Comparison of ENCODE assay signal across 26 mouse cellular contexts in genomic region chr6:87653478-87653877, GRCm38 (mm10). TPM values are rescaled to one million over a fixed set of nuclear protein-coding genes. Genes with fewer than 3 reads are reported as not detected.
DNase-seq lines count a peak whose midpoint lies in the region; ATAC-seq and TF ChIP-seq lines count a peak whose summit lies in the region.
"Had no signal": no experiment of that assay in that cellular context is flagged by ENCODE, and none has a peak within 500 bp of the region (broad histone marks: within the 10 kb centered on the region; RNA-seq: fewer than 3 reads in every experiment).

No protein-coding gene starts in this region.

- no peak for TF ChIP-seq POLR2A in kidney, adult 2 months (IDR thresholded peaks at IDR 0.05; ENCODE audit: low read depth, low read length)
- no peak for TF ChIP-seq POLR2A in myocyte (IDR thresholded peaks at IDR 0.05; ENCODE audit: insufficient read length, low read depth)

- H3ac ChIP-seq in C2C12 (ENCODE audit: control insufficient read depth, insufficient read length, low read depth) = no peak overlapping the region
- no peak overlapping the region for H3ac ChIP-seq in myocyte (ENCODE audit: control insufficient read depth, insufficient read length)

- no peaks in the 10 kb centered on the region for H3K9me3 ChIP-seq in embryonic facial prominence, embryonic 12.5 days
- no peaks in the 10 kb centered on the region for H3K9me3 ChIP-seq in embryonic facial prominence, embryonic 10.5 days
- H3K9me3 ChIP-seq in kidney, embryonic 15.5 days (replicated peaks) = no peaks in the 10 kb centered on the region
- H3K9me3 ChIP-seq: embryonic facial prominence, embryonic 13.5 days; forebrain, embryonic 10.5 days; forebrain, embryonic 13.5 days; G1E; heart, embryonic 10.5 days; hindbrain, embryonic 10.5 days; hindbrain, embryonic 13.5 days had no signal

- no peak overlapping the region for H3K4me3 ChIP-seq in embryonic facial prominence, embryonic 12.5 days
- H3K4me3 ChIP-seq in embryonic facial prominence, embryonic 10.5 days = no peak overlapping the region
- no peak overlapping the region for H3K4me3 ChIP-seq in kidney, embryonic 15.5 days (replicated peaks)
- H3K4me3 ChIP-seq in kidney, adult 2 months (ENCODE audit: insufficient read depth, low read depth, low read length) = no peak overlapping the region
- H3K4me3 ChIP-seq in C2C12 (ENCODE audit: insufficient read depth, poor library complexity, severe bottlenecking) (no peak overlapping the region), myocyte (no peak overlapping the region)
- H3K4me3 ChIP-seq: embryonic facial prominence, embryonic 13.5 days; forebrain, embryonic 10.5 days; forebrain, embryonic 13.5 days; heart, adult 2 months; heart, embryonic 10.5 days; hindbrain, embryonic 10.5 days; hindbrain, embryonic 13.5 days had no signal

- H3K9ac ChIP-seq in embryonic facial prominence, embryonic 12.5 days = no peak overlapping the region
- no peak overlapping the region for H3K9ac ChIP-seq in kidney, embryonic 15.5 days
- H3K9ac ChIP-seq: embryonic facial prominence, embryonic 13.5 days; forebrain, embryonic 13.5 days; hindbrain, embryonic 13.5 days had no signal

- TF ChIP-seq CTCF in kidney, adult 2 months (conservative IDR thresholded peaks at IDR 0.05; ENCODE audit: insufficient read depth, insufficient read length, low read depth, low read length) = no peak
- TF ChIP-seq CTCF in C2C12 (IDR thresholded peaks at IDR 0.05; ENCODE audit: control insufficient read depth, insufficient read depth, insufficient read length) = no peak

- H3K79me2 ChIP-seq in C2C12 (ENCODE audit: control insufficient read depth, insufficient read depth) (no peaks in the 10 kb centered on the region), myocyte (ENCODE audit: control insufficient read depth, insufficient read depth) (no peaks in the 10 kb centered on the region)

- DNase-seq in embryonic facial prominence, embryonic 10.5 days (ENCODE audit: low spot score) = no peak
- no peak for DNase-seq in kidney, adult 2 months
- no peak for DNase-seq in yolk sac, embryonic 10.5 days (ENCODE audit: low spot score)
- DNase-seq: adrenal gland, adult 8-10 months; adrenal gland, postnatal 25 days; cerebellum, adult 18-20 months; cerebellum, adult 9-10 months; cerebellum, postnatal 14 days; gastrocnemius, postnatal 36 days; heart, adult 2 months; heart, postnatal 10 days; heart, postnatal 36 days had no signal

- H3K36me3 ChIP-seq in embryonic facial prominence, embryonic 12.5 days = 0 out of 2 replicates have a peak, but pooled peaks cover 4% of the 10 kb centered on the region
- H3K36me3 ChIP-seq in embryonic facial prominence, embryonic 10.5 days (replicated peaks) = peaks cover 29% of the 10 kb centered on the region
- peaks cover 10% of the 10 kb centered on the region for H3K36me3 ChIP-seq in kidney, embryonic 15.5 days
- H3K36me3 ChIP-seq in kidney, adult 2 months (ENCODE audit: control insufficient read depth, insufficient read depth, low read length) = no peaks in the 10 kb centered on the region
- H3K36me3 ChIP-seq in C2C12 (ENCODE audit: control insufficient read depth, insufficient read depth) = peaks cover 15% of the 10 kb centered on the region
- H3K36me3 ChIP-seq in myocyte (ENCODE audit: control insufficient read depth, insufficient read depth) = no peaks in the 10 kb centered on the region

- 0 out of 2 replicates have a peak, but pooled peaks cover 7% of the 10 kb centered on the region for H3K4me1 ChIP-seq in embryonic facial prominence, embryonic 12.5 days
- H3K4me1 ChIP-seq in embryonic facial prominence, embryonic 10.5 days = no peaks in the 10 kb centered on the region; the same call in none of the 2 replicates
- peaks cover 22% of the 10 kb centered on the region for H3K4me1 ChIP-seq in kidney, embryonic 15.5 days
- H3K4me1 ChIP-seq in kidney, adult 2 months (ENCODE audit: control insufficient read depth, insufficient read depth, low read length) = no peaks in the 10 kb centered on the region
- H3K4me1 ChIP-seq: embryonic facial prominence, embryonic 13.5 days; forebrain, embryonic 10.5 days; forebrain, embryonic 13.5 days; hindbrain, embryonic 10.5 days; hindbrain, embryonic 13.5 days had no signal

- 58% methylated on average over 3 of the region's 3 CpGs for WGBS in embryonic facial prominence, embryonic 12.5 days
- WGBS in embryonic facial prominence, embryonic 10.5 days = 74% methylated on average over 3 of the region's 3 CpGs
- WGBS in kidney, embryonic 15.5 days = 31% methylated on average over 3 of the region's 3 CpGs
- WGBS in kidney, adult 2 months = 59% methylated on average over 3 of the region's 3 CpGs

- peak overlapping the region; percentile 13; the same call in 1 of the 2 replicates for H3K27ac ChIP-seq in embryonic facial prominence, embryonic 12.5 days
- H3K27ac ChIP-seq in embryonic facial prominence, embryonic 10.5 days (replicated peaks) = no peak overlapping the region
- peak overlapping the region; percentile 88 for H3K27ac ChIP-seq in kidney, embryonic 15.5 days
- H3K27ac ChIP-seq in kidney, adult 2 months (ENCODE audit: insufficient read depth, low read depth, low read length) = no peak overlapping the region
- H3K27ac ChIP-seq: embryonic facial prominence, embryonic 13.5 days; forebrain, embryonic 10.5 days; forebrain, embryonic 13.5 days; heart, adult 2 months; heart, embryonic 10.5 days; hindbrain, embryonic 10.5 days; hindbrain, embryonic 13.5 days had no signal

- H3K4me2 ChIP-seq in embryonic facial prominence, embryonic 12.5 days (replicated peaks) = no peak overlapping the region
- no peak overlapping the region for H3K4me2 ChIP-seq in kidney, embryonic 15.5 days
- peak overlapping the region; percentile 77 for H3K4me2 ChIP-seq in myocyte (ENCODE audit: low read depth)
- H3K4me2 ChIP-seq: embryonic facial prominence, embryonic 13.5 days; forebrain, embryonic 13.5 days; hindbrain, embryonic 13.5 days had no signal

- H3K27me3 ChIP-seq in embryonic facial prominence, embryonic 12.5 days = no peaks in the 10 kb centered on the region
- H3K27me3 ChIP-seq in embryonic facial prominence, embryonic 10.5 days (replicated peaks; ENCODE audit: low read depth, poor library complexity, severe bottlenecking) = no peaks in the 10 kb centered on the region
- H3K27me3 ChIP-seq in kidney, embryonic 15.5 days = no peaks in the 10 kb centered on the region
- H3K27me3 ChIP-seq in kidney, adult 2 months (replicated peaks; ENCODE audit: control insufficient read depth, insufficient read depth, low read length) = no peaks in the 10 kb centered on the region
- H3K27me3 ChIP-seq in C2C12 (ENCODE audit: control insufficient read depth, insufficient read depth, insufficient read length) (no peaks in the 10 kb centered on the region), myocyte (ENCODE audit: control insufficient read depth, insufficient read depth, insufficient read length) (no peaks in the 10 kb centered on the region)
- H3K27me3 ChIP-seq: CH12.LX; embryonic facial prominence, embryonic 13.5 days; forebrain, embryonic 13.5 days; hindbrain, embryonic 13.5 days had no signal

- H3K79me3 ChIP-seq in C2C12 (ENCODE audit: low read depth) = no peaks in the 10 kb centered on the region

- ATAC-seq in embryonic facial prominence, embryonic 12.5 days (ENCODE audit: insufficient number of reproducible peaks, insufficient read depth, low FRiP score, low TSS enrichment) = no peak
- ATAC-seq in kidney, embryonic 15.5 days (replicated peaks; ENCODE audit: low FRiP score) = no peak
- ATAC-seq: forebrain, embryonic 13.5 days; forebrain, embryonic 16.5 days; hindbrain, embryonic 16.5 days had no signal

TF ChIP-seq in C2C12, 6 proteins besides CTCF, POLR2A, EP300 and RAD21:
- TF ChIP-seq FOSL1 (IDR thresholded peaks at IDR 0.05; ENCODE audit: insufficient read depth, low read length, poor library complexity, severe bottlenecking) (no peak), MYOD1 (IDR thresholded peaks at IDR 0.05; ENCODE audit: control insufficient read depth, insufficient read length, low read depth) (peak; percentile 12)
TF ChIP-seq in C2C12: peak in this region for 1.

TF ChIP-seq in myocyte, 11 proteins besides CTCF, POLR2A, EP300 and RAD21:
- TF ChIP-seq USF1 (IDR thresholded peaks at IDR 0.05; ENCODE audit: low read depth) (no peak), CEBPB (IDR thresholded peaks at IDR 0.05; ENCODE audit: insufficient read depth, poor library complexity, severe bottlenecking) (no peak), MAX (IDR thresholded peaks at IDR 0.05; ENCODE audit: low read depth) (no peak), REST (IDR thresholded peaks at IDR 0.05; ENCODE audit: insufficient read depth, insufficient read length) (no peak), MYOG (IDR thresholded peaks at IDR 0.05; ENCODE audit: control insufficient read depth in 1 of 3, insufficient read depth in 1 of 3, insufficient read length in 2 of 3, low read depth in 2 of 3) (peak in 1 of 3 experiments; percentile 69), MYOD1 (IDR thresholded peaks at IDR 0.05; ENCODE audit: control insufficient read depth in 1 of 3, insufficient read length in 2 of 3, low read depth in 2 of 3) (peak in 1 of 3 experiments; percentile 66)

RNA-seq across cellular contexts. Expression of gene Aplf, which starts 18.5 kb away (rescaled TPM):
- 13.6 and 14.0 TPM in 2 replicates for polyA plus RNA-seq in embryonic facial prominence, embryonic 12.5 days (2016; fragmentation: Nextera tagmentation; extraction: Ambion mirVana)
- polyA plus RNA-seq in embryonic facial prominence, embryonic 10.5 days (2016; fragmentation: Nextera tagmentation; extraction: Ambion mirVana) = 12.9 and 13.1 TPM in 2 replicates
- 15.9 and 18.9 TPM in 2 replicates for polyA plus RNA-seq in kidney, embryonic 15.5 days (2015; fragmentation: Nextera tagmentation; extraction: Ambion mirVana)
- 2.6 TPM in 2 replicates for polyA plus RNA-seq in kidney, adult 2 months (2012; rRNA removed)
- 5.8 TPM for polyA plus RNA-seq in C2C12 (2012; fragmentation: generic; extraction: Trizol)
- 4.1 TPM for polyA plus RNA-seq in myocyte (2012; fragmentation: generic; extraction: Trizol)

Comparison
In these comparisons a context has a peak if more than half of its experiments do, and no peak if none do; other contexts are left out.
1. H3K27ac ChIP-seq: peak in embryonic facial prominence, embryonic 12.5 days (single experiment) and kidney, embryonic 15.5 days (single experiment); none in embryonic facial prominence, embryonic 10.5 days (single experiment) and kidney, adult 2 months (single experiment).